Mouse (Mus musculus) neural tube, embryonic 14.5 days (tissue): ENCODE results near the gene Kpnb1. TPM values are rescaled to one million over a fixed set of nuclear protein-coding genes. Genes with fewer than 3 reads are reported as not detected.
A peak's percentile ranks its signal among the peaks of the same experiment; 100 is the strongest.

Source experiments
- ATAC-seq: fragments of 200-750 bp; cut with Nextera tagmentation; 2 replicates; pipeline ENCODE4 v1.8.0; 2017; ENCODE audit warnings: low read depth, mild to moderate bottlenecking, moderate TSS enrichment, moderate library complexity
- H3K27ac ChIP-seq: fragments of 300-500 bp; sonication (generic); 2 replicates; pipeline ENCODE4 v1.5.1; 2014; ENCODE audit warnings: low read depth, mild to moderate bottlenecking, control low read depth, low read length, moderate library complexity, mixed read lengths
- H3K27me3 ChIP-seq: fragments of 300-500 bp; sonication (generic); 2 replicates; pipeline ENCODE4 v1.6.1; 2014; ENCODE audit warnings: low read length; ENCODE audit not compliant: control insufficient read depth, insufficient read depth
- H3K36me3 ChIP-seq: fragments of 300-500 bp; sonication (generic); 2 replicates; pipeline ENCODE4 v1.6.1; 2014; ENCODE audit warnings: low read length, mixed read lengths; ENCODE audit not compliant: control insufficient read depth, insufficient read depth
- H3K4me1 ChIP-seq: fragments of 300-500 bp; sonication (generic); 2 replicates; pipeline ENCODE4 v1.6.1; 2014; ENCODE audit warnings: low read length; ENCODE audit not compliant: control insufficient read depth, insufficient read depth
- H3K4me2 ChIP-seq: fragments of 300-500 bp; sonication (generic); 2 replicates; pipeline ENCODE4 v1.6.1; 2014; ENCODE audit warnings: mild to moderate bottlenecking, low read depth, low read length, control low read depth
- H3K4me3 ChIP-seq: fragments of 300-500 bp; sonication (generic); 2 replicates; pipeline ENCODE4 v1.5.1; 2014; ENCODE audit warnings: low read depth, low read length, control low read depth, mixed read lengths
- H3K9ac ChIP-seq: fragments of 300-500 bp; sonication (generic); replicated peaks from 2 replicates; pipeline ENCODE4 v1.6.1; 2014; ENCODE audit warnings: low read depth, mild to moderate bottlenecking, control low read depth, low read length, mixed read lengths
- H3K9me3 ChIP-seq: fragments of 300-500 bp; sonication (generic); 2 replicates; pipeline ENCODE4 v1.6.1; 2016; ENCODE audit warnings: low read length; ENCODE audit not compliant: control insufficient read depth
- WGBS: fragments of 180-500 bp; shearing (Covaris S2); extraction: QIAGEN DNeasy Blood & Tissue Kit; methylation state at CpG from one replicate; pipeline ENCODE4 v1.1.7; 2014; 5-methylcytosine and 5-hydroxymethylcytosine counted together
- polyA plus RNA-seq: library from polyadenylated mRNA; unstranded; fragments of >200 nt; fragmentation: Nextera tagmentation; extraction: Ambion mirVana; gene quantifications from 2 replicates; pipeline ENCODE4 v1.2.1, GENCODE M21; 2014

Gene Kpnb1
- polyA plus RNA-seq, 1 experiment from 2014 or later: 32.1 TPM

- Histone ChIP-seq H3K27me3 (no peaks in the 10 kb centered on the region), H3K4me2 (peak overlapping the region; percentile 75), H3K27ac (no peak overlapping the region), H3K36me3 (no peaks in the 10 kb centered on the region), H3K4me3 (peak overlapping the region; percentile 36), H3K9me3 (no peaks in the 10 kb centered on the region), H3K4me1 (no peaks in the 10 kb centered on the region), H3K9ac (0 out of 2 replicates have a peak overlapping the region, but pooled peaks have one; percentile 28)
- 4% methylated on average over 32 of the region's 32 CpGs for WGBS
- peak; percentile 66 for ATAC-seq
Measured at GRCm38 (mm10) chr11:97126645-97127468, 60.8 kb downstream of the Kpnb1 start.

GRCm38 (mm10) chr11:97124266-97125036, 63.2 kb downstream of the Kpnb1 start:
- no peaks in the 10 kb centered on the region for H3K9me3 ChIP-seq
- no peak overlapping the region for H3K27ac ChIP-seq
- no peak for ATAC-seq
- H3K9ac ChIP-seq: no peak overlapping the region
- no peaks in the 10 kb centered on the region for H3K4me1 ChIP-seq
- no peaks in the 10 kb centered on the region for H3K27me3 ChIP-seq
- WGBS: 64% methylated on average over 10 of the region's 10 CpGs
- no peak overlapping the region for H3K4me2 ChIP-seq
- H3K4me3 ChIP-seq: no peak overlapping the region
- no peaks in the 10 kb centered on the region for H3K36me3 ChIP-seq

- Histone ChIP-seq H3K4me3 (no peak overlapping the region), H3K27me3 (no peaks in the 10 kb centered on the region), H3K27ac (no peak overlapping the region), H3K4me2 (no peak overlapping the region), H3K36me3 (no peaks in the 10 kb centered on the region), H3K9ac (no peak overlapping the region), H3K4me1 (no peaks in the 10 kb centered on the region), H3K9me3 (no peaks in the 10 kb centered on the region)
- ATAC-seq: no peak
- WGBS: 18% methylated on average over 11 of the region's 11 CpGs
Measured at GRCm38 (mm10) chr11:97123282-97123890, 64.3 kb downstream of the Kpnb1 start.

GRCm38 (mm10) chr11:97120641-97121040, 67.0 kb downstream of the Kpnb1 start:
- Histone ChIP-seq H3K4me2 (no peak overlapping the region), H3K9ac (no peak overlapping the region), H3K36me3 (no peaks in the 10 kb centered on the region), H3K9me3 (no peaks in the 10 kb centered on the region), H3K4me1 (no peaks in the 10 kb centered on the region), H3K4me3 (no peak overlapping the region), H3K27me3 (peaks cover 5% of the 10 kb centered on the region; the same call in 1 of the 2 replicates), H3K27ac (no peak overlapping the region)
- 73% methylated on average over 3 of the region's 3 CpGs for WGBS
- no peak for ATAC-seq

- no peak for ATAC-seq
- Histone ChIP-seq H3K36me3 (no peaks in the 10 kb centered on the region), H3K9ac (no peak overlapping the region), H3K4me1 (peaks cover 1% of the 10 kb centered on the region; the same call in 1 of the 2 replicates), H3K9me3 (no peaks in the 10 kb centered on the region), H3K4me2 (no peak overlapping the region), H3K4me3 (no peak overlapping the region), H3K27ac (no peak overlapping the region), H3K27me3 (peaks cover 8% of the 10 kb centered on the region)
- WGBS: 62% methylated on average over 10 of the region's 10 CpGs
Measured at GRCm38 (mm10) chr11:97120221-97120620, 67.5 kb downstream of the Kpnb1 start.

GRCm38 (mm10) chr11:97115797-97116196, 71.9 kb downstream of the Kpnb1 start:
- WGBS: 11% methylated on average over 11 of the region's 11 CpGs

GRCm38 (mm10) chr11:97114671-97115601, 72.7 kb downstream of the Kpnb1 start, which contains the start of gene Tbx21:
TSS of gene Tbx21 (minus strand) at chr11:97115331.
- WGBS: under 1% methylated on average over 85 of the region's 87 CpGs
- Histone ChIP-seq H3K9ac (no peak within 1 kb of the TSS), H3K4me2 (peak within 1 kb of the TSS; percentile 59), H3K4me1 (peaks cover 9% of the 10 kb centered on the region; the same call in 1 of the 2 replicates), H3K27ac (no peak within 1 kb of the TSS), H3K9me3 (no peaks in the 10 kb centered on the region), H3K36me3 (no peaks in the 10 kb centered on the region), H3K4me3 (peak within 1 kb of the TSS; percentile 28), H3K27me3 (peaks cover 29% of the 10 kb centered on the region)
- ATAC-seq: no peak

More at GRCm38 (mm10) chr11:97115797-97116196, 71.9 kb downstream of the Kpnb1 start:
- H3K27me3 ChIP-seq: peaks cover 29% of the 10 kb centered on the region
- no peak overlapping the region; the same call in 1 of the 2 replicates for H3K4me3 ChIP-seq
- no peaks in the 10 kb centered on the region for H3K36me3 ChIP-seq
- H3K9ac ChIP-seq: no peak overlapping the region
- no peak overlapping the region for H3K27ac ChIP-seq
- peaks cover 9% of the 10 kb centered on the region; the same call in 1 of the 2 replicates for H3K4me1 ChIP-seq
- no peak overlapping the region for H3K4me2 ChIP-seq
- no peaks in the 10 kb centered on the region for H3K9me3 ChIP-seq
- ATAC-seq: no peak

- Histone ChIP-seq H3K4me3 (no peak overlapping the region), H3K4me1 (peaks cover 9% of the 10 kb centered on the region; the same call in 1 of the 2 replicates), H3K27me3 (peaks cover 29% of the 10 kb centered on the region), H3K4me2 (no peak overlapping the region), H3K36me3 (no peaks in the 10 kb centered on the region), H3K27ac (no peak overlapping the region), H3K9ac (no peak overlapping the region), H3K9me3 (no peaks in the 10 kb centered on the region)
- 83% methylated on average over 9 of the region's 9 CpGs for WGBS
- no peak for ATAC-seq
Measured at GRCm38 (mm10) chr11:97112519-97113125, 75.1 kb downstream of the Kpnb1 start.
